Mouse (Mus musculus) erythroblast, embryonic 14.5 days (primary cell): ENCODE measurements at regions not wholly inside any gene's neighbourhood (a gene's known extent, or its start where the extent isn't known, plus 50 kb on each side); places are given as distances from the start of the nearest gene placed in this dataset.

Source experiments
- GATA1 ChIP-seq: IDR thresholded peaks from 2 replicates; pipeline ENCODE4 v1.6.1; 2012; ENCODE audit warnings: low read length, inconsistent platforms, mixed read lengths
- TAL1 ChIP-seq: IDR thresholded peaks from 3 replicates; pipeline ENCODE4 v1.6.1; 2012; ENCODE audit warnings: low read length, inconsistent platforms, mixed read lengths

DNA sequence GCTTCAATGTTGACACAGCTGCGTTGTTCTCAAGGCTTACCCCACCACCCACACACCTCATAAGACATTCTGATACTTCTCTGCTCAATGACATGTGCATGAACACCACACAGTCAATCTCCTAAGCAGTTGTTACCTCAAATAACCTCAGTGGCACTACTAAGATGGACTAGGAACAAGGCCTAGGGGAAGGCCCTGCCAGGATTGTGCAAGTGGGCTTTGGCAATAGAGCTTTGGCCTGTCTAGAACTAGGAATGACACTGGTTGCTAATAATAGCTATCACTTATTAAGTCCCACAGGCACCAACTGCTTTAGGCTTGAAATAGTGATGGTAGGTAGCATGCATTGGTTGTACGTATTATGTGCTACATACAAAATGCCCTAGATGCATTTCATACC lies 169.7 kb upstream of the Nabp1 start:
- no peak for TF ChIP-seq TAL1
- no peak for TF ChIP-seq GATA1
